In the genomic region with DNA sequence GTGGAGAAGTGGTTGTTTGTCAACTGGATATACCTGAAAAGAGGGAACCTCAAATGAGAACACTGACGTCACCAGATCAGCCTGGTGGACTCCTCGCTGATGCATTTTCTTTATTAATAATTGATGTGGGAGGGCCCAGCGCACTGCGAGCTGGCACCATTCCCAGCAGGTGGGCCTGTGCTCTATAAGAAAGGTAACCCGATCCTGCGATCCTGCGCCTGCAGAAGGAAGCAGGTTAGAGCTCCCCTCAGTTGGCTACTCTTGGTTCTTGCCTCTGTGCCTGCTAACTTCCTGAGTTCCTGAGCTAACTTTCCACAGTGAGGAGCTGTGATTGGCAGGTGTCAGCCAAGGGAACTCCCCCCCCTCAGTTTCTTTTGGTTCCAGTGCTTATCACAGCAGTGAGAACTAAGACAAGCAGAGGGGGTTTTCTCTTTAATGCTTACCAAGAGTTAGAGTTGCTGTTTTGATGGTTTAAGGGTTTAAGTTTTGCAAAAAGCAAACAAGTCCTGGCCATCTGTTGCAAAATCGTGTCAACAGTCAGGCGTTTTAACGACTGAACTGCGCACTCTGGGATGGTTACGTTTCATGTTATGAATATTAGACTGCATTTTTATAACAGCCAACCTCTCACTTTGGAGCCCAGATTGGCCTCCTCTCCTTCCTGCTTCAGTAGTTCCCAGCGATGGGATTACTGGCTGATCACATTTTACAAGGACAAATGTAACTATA, we compare ENCODE assay signal across 10 mouse cellular contexts. TPM values are rescaled to one million over a fixed set of nuclear protein-coding genes. Genes with fewer than 3 reads are reported as not detected.
A peak's percentile ranks its signal among the peaks of the same experiment; 100 is the strongest.
DNase-seq lines count a peak whose midpoint lies in the region; ATAC-seq lines count a peak whose summit lies in the region.
"Had no signal": no experiment of that assay in that cellular context is flagged by ENCODE, and none has a peak within 500 bp of the region (broad histone marks: within the 10 kb centered on the region; RNA-seq: fewer than 3 reads in every experiment).

No protein-coding gene starts in this region.

- ATAC-seq in kidney, embryonic 16.5 days (ENCODE audit: low FRiP score, low TSS enrichment) = peak; percentile 69; the same call in 1 of the 2 replicates
- peak; percentile 59; the same call in 1 of the 2 replicates for ATAC-seq in embryonic facial prominence, embryonic 13.5 days (ENCODE audit: insufficient number of reproducible peaks, insufficient read depth, low FRiP score, low TSS enrichment, low read depth)
- no peak for ATAC-seq in intestine, embryonic 14.5 days (replicated peaks; ENCODE audit: low FRiP score, low TSS enrichment, low read depth)
- no peak for ATAC-seq in midbrain, embryonic 15.5 days (replicated peaks)
- ATAC-seq in erythroblast, adult 5-6 weeks (replicated peaks; ENCODE audit: low FRiP score, poor library complexity, severe bottlenecking) = no peak

- H3K36me3 ChIP-seq in kidney, embryonic 16.5 days (ENCODE audit: insufficient read depth, low read length) = no peaks in the 10 kb centered on the region
- H3K36me3 ChIP-seq in embryonic facial prominence, embryonic 13.5 days = no peaks in the 10 kb centered on the region
- H3K36me3 ChIP-seq in intestine, embryonic 14.5 days (ENCODE audit: control insufficient read depth, insufficient read depth, low read length) = no peaks in the 10 kb centered on the region
- H3K36me3 ChIP-seq in midbrain, embryonic 15.5 days (replicated peaks) = no peaks in the 10 kb centered on the region

- peaks cover 19% of the 10 kb centered on the region for H3K4me1 ChIP-seq in kidney, embryonic 16.5 days (ENCODE audit: insufficient read depth, low read length)
- H3K4me1 ChIP-seq in embryonic facial prominence, embryonic 13.5 days = peaks cover 30% of the 10 kb centered on the region
- H3K4me1 ChIP-seq in intestine, embryonic 14.5 days (replicated peaks; ENCODE audit: control insufficient read depth, insufficient read depth, low read length) = 0 out of 2 replicates have a peak, but pooled peaks cover 3% of the 10 kb centered on the region
- H3K4me1 ChIP-seq in midbrain, embryonic 15.5 days = peaks cover 28% of the 10 kb centered on the region

- 8% methylated on average over 13 of the region's 13 CpGs for WGBS in kidney, embryonic 16.5 days
- WGBS in embryonic facial prominence, embryonic 13.5 days = 6% methylated on average over 13 of the region's 13 CpGs
- WGBS in intestine, embryonic 14.5 days = 5% methylated on average over 13 of the region's 13 CpGs
- WGBS in midbrain, embryonic 15.5 days = 7% methylated on average over 13 of the region's 13 CpGs

- peaks cover 94% of the 10 kb centered on the region for H3K27me3 ChIP-seq in kidney, embryonic 16.5 days (ENCODE audit: insufficient read depth, low read length)
- peaks cover 100% of the 10 kb centered on the region for H3K27me3 ChIP-seq in embryonic facial prominence, embryonic 13.5 days
- H3K27me3 ChIP-seq in intestine, embryonic 14.5 days (replicated peaks; ENCODE audit: control insufficient read depth, insufficient read depth, low read length) = peaks cover 93% of the 10 kb centered on the region
- H3K27me3 ChIP-seq in midbrain, embryonic 15.5 days (replicated peaks) = peaks cover 86% of the 10 kb centered on the region

- no peaks in the 10 kb centered on the region for H3K9me3 ChIP-seq in kidney, embryonic 16.5 days (ENCODE audit: low read length)
- no peaks in the 10 kb centered on the region for H3K9me3 ChIP-seq in embryonic facial prominence, embryonic 13.5 days
- no peaks in the 10 kb centered on the region for H3K9me3 ChIP-seq in intestine, embryonic 14.5 days (ENCODE audit: control insufficient read depth, low read length)
- no peaks in the 10 kb centered on the region for H3K9me3 ChIP-seq in midbrain, embryonic 15.5 days

- intact Hi-C loops in left cerebral cortex, postnatal 10 days (cut with DNase I) = no loop called here

- H3K4me2 ChIP-seq in kidney, embryonic 16.5 days (replicated peaks; ENCODE audit: low read depth, low read length) = peak overlapping the region; percentile 67
- peak overlapping the region; percentile 89 for H3K4me2 ChIP-seq in embryonic facial prominence, embryonic 13.5 days
- H3K4me2 ChIP-seq in intestine, embryonic 14.5 days (ENCODE audit: low read length) = peak overlapping the region; percentile 56; the same call in 1 of the 2 replicates
- peak overlapping the region; percentile 95 for H3K4me2 ChIP-seq in midbrain, embryonic 15.5 days

- no peak overlapping the region for H3K9ac ChIP-seq in kidney, embryonic 16.5 days (replicated peaks; ENCODE audit: low read length)
- no peak overlapping the region for H3K9ac ChIP-seq in embryonic facial prominence, embryonic 13.5 days
- no peak overlapping the region for H3K9ac ChIP-seq in intestine, embryonic 14.5 days (ENCODE audit: low read length)
- H3K9ac ChIP-seq in midbrain, embryonic 15.5 days = no peak overlapping the region

- H3K4me3 ChIP-seq in kidney, embryonic 16.5 days (ENCODE audit: low read length) = peak overlapping the region; percentile 42
- H3K4me3 ChIP-seq in embryonic facial prominence, embryonic 13.5 days = peak overlapping the region; percentile 46
- no peak overlapping the region for H3K4me3 ChIP-seq in intestine, embryonic 14.5 days (ENCODE audit: low read depth, low read length)
- peak overlapping the region; percentile 54 for H3K4me3 ChIP-seq in midbrain, embryonic 15.5 days

- no peak overlapping the region for H3K27ac ChIP-seq in kidney, embryonic 16.5 days (ENCODE audit: low read length)
- no peak overlapping the region for H3K27ac ChIP-seq in embryonic facial prominence, embryonic 13.5 days
- no peak overlapping the region for H3K27ac ChIP-seq in intestine, embryonic 14.5 days (ENCODE audit: low read depth)
- no peak overlapping the region for H3K27ac ChIP-seq in midbrain, embryonic 15.5 days

- no peak for DNase-seq in kidney, adult 18-20 months
- no peak for DNase-seq in intestine, embryonic 14.5 days (ENCODE audit: low spot score)
- no peak for DNase-seq in lung, postnatal 25 days (ENCODE audit: low spot score)
- no peak for DNase-seq in left cerebral cortex, postnatal 10 days (ENCODE audit: extremely low spot score in 1 of 2, low spot score in 2 of 2)

RNA-seq across cellular contexts. Expression of a gene that starts 0.7 kb away (rescaled TPM):
- 0.14 TPM in 1 of 2 replicates, not detected in the other for polyA plus RNA-seq in kidney, embryonic 16.5 days (2015; fragmentation: Nextera tagmentation; extraction: Ambion mirVana)
- 1.4 and 3.4 TPM in 2 replicates for polyA plus RNA-seq in embryonic facial prominence, embryonic 13.5 days (2015; fragmentation: Nextera tagmentation; extraction: Ambion mirVana)
- polyA plus RNA-seq in intestine, embryonic 14.5 days (2014; fragmentation: Nextera tagmentation; extraction: Ambion mirVana) = 0.14 TPM in 1 of 2 replicates, not detected in the other
- 79.2 and 81.5 TPM in 2 replicates for polyA plus RNA-seq in midbrain, embryonic 15.5 days (2015; fragmentation: Nextera tagmentation; extraction: Ambion mirVana)
- not detected in 2 replicates for total RNA-seq in erythroblast, adult 5-6 weeks (2015; ENCODE audit: low replicate concordance)
- not detected in 2 replicates for total RNA-seq in erythroblast, adult 5-6 weeks (2017; ENCODE audit: low replicate concordance)
- total RNA-seq in left cerebral cortex, postnatal 10 days (2021) = 100 to 1,000 TPM in 1 of 2 experiments, 10 to 100 TPM in 1; 96.3 to 105 TPM
- total RNA-seq: gastrocnemius, adult 8-10 months; MEL had no signal

RNA-seq across cellular contexts. Expression of a gene that starts 43.6 kb away (rescaled TPM):
- not detected in 2 replicates for polyA plus RNA-seq in kidney, embryonic 16.5 days (2015; fragmentation: Nextera tagmentation; extraction: Ambion mirVana)
- 1.0 and 1.1 TPM in 2 replicates for polyA plus RNA-seq in embryonic facial prominence, embryonic 13.5 days (2015; fragmentation: Nextera tagmentation; extraction: Ambion mirVana)
- not detected in 2 replicates for polyA plus RNA-seq in intestine, embryonic 14.5 days (2014; fragmentation: Nextera tagmentation; extraction: Ambion mirVana)
- 10.4 and 10.7 TPM in 2 replicates for polyA plus RNA-seq in midbrain, embryonic 15.5 days (2015; fragmentation: Nextera tagmentation; extraction: Ambion mirVana)
- total RNA-seq in erythroblast, adult 5-6 weeks (2015; ENCODE audit: low replicate concordance) = not detected in 2 replicates
- total RNA-seq in erythroblast, adult 5-6 weeks (2017; ENCODE audit: low replicate concordance) = not detected in 2 replicates
- total RNA-seq in left cerebral cortex, postnatal 10 days (2021) = 10 to 100 TPM; 24.9 to 29.4 TPM
- total RNA-seq: gastrocnemius, adult 8-10 months; MEL had no signal

Comparison
In these comparisons a context has a peak if more than half of its experiments do, and no peak if none do; other contexts are left out.
1. ATAC-seq: peak in kidney, embryonic 16.5 days (single experiment) and embryonic facial prominence, embryonic 13.5 days (single experiment); none in intestine, embryonic 14.5 days (single experiment), midbrain, embryonic 15.5 days (single experiment) and erythroblast, adult 5-6 weeks (single experiment).
2. RNA of a gene that starts 0.7 kb away (polyA plus RNA-seq): 79.2 to 81.5 TPM in midbrain, embryonic 15.5 days; 1.4 to 3.4 TPM in embryonic facial prominence, embryonic 13.5 days, 0.14 TPM in kidney, embryonic 16.5 days and 0.14 TPM in intestine, embryonic 14.5 days; every median in the first group is over 10 times any median in the second.
3. Peak in every context shown above with its lines, with median percentiles within 50 percentile points of each other: H3K4me2 ChIP-seq.